Mouse (Mus musculus): ENCODE results near the gene Nppc.

Gene Nppc

GRCm38 (mm10) chr1:86650272-86650671, 20.1 kb downstream of the Nppc start:
- DNase-seq = peak; percentile 13 to 28

GRCm38 (mm10) chr1:86647517-86647916, 22.9 kb downstream of the Nppc start:
- DNase-seq = no peak

GRCm38 (mm10) chr1:86643101-86643809, 27.1 kb downstream of the Nppc start:
- peak in 1 of 2 experiments; percentile 7 for DNase-seq

GRCm38 (mm10) chr1:86634751-86635359, 35.5 kb downstream of the Nppc start:
- DNase-seq = no peak

GRCm38 (mm10) chr1:86633840-86634750, 36.3 kb downstream of the Nppc start:
- DNase-seq = no peak

- no peak for DNase-seq
These were observed 36.9 kb downstream of the Nppc start for GRCm38 (mm10) chr1:86633434-86633833.

GRCm38 (mm10) chr1:86632732-86633380, 37.5 kb downstream of the Nppc start:
- no peak for DNase-seq

- no peak for DNase-seq
These were observed 39.8 kb downstream of the Nppc start for GRCm38 (mm10) chr1:86630527-86630926.

- no peak for DNase-seq
These were observed 40.4 kb downstream of the Nppc start for GRCm38 (mm10) chr1:86629936-86630335.

GRCm38 (mm10) chr1:86628270-86628669, 42.1 kb downstream of the Nppc start:
- DNase-seq = no peak

GRCm38 (mm10) chr1:86623001-86624000, 47.1 kb downstream of the Nppc start:
- DNase-seq = no peak

GRCm38 (mm10) chr1:86622296-86622695, 48.1 kb downstream of the Nppc start:
- DNase-seq = no peak

- DNase-seq = no peak
These were observed 51.8 kb downstream of the Nppc start for GRCm38 (mm10) chr1:86618454-86619125.
